Mouse (Mus musculus): ENCODE data around the gene Vmn2r42. TPM values are rescaled to one million over a fixed set of nuclear protein-coding genes. Genes with fewer than 3 reads are reported as not detected.
"Not testable (repeated sequence)": the region's sequence is repeated elsewhere in the genome, so short reads cannot be mapped to it uniquely, and the experiment has no call there.

Vmn2r42 gene
- not detected in 2 replicates for polyA plus RNA-seq (2012; rRNA removed)

DNA sequence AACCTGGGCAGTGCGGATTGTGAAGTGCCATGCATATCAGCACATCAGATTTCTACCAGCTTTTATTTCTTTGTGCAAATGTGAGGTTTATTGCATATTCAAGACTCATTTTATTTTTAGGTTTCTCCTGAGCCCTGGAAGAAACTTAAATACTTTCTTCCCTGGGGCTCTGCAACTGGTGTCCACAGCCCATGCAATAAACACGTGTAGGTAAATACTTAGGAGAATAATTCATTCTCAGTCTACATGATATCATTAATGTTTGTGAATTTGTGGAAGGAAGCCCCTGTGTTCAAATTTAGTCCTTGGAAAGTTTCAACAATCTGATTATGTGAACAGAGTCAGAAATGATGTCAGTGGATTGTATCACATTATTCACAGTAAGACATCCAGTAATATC lies at the start of gene Vmn2r42:
Gene Vmn2r42 (minus strand): TSS at position 101 of the 400 bp plus-strand sequence.
- not testable (repeated sequence) for DNase-seq (ENCODE audit: low read depth)

DNA sequence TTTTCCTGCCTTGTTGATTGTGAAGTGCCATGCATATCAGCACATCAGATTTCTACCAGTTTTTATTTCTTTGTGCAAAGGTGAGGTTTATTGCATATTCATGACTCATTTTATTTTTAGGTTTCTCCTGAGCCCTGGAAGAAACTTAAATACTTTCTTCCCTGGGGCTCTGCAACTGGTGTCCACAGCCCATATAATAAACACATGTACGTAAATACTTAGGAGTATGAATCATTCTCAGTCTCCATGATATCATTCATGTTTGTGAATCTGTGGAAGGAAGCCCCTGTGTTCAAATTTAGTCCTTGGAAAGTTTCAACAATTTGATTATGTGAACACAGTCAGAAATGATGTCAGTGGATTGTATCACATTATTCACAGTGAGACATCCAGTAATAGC lies 38.6 kb downstream of the Vmn2r42 start, which contains the start of gene Vmn2r41:
Gene Vmn2r41 (minus strand): TSS at position 101 of the 400 bp plus-strand sequence.
- not testable (repeated sequence) for DNase-seq (ENCODE audit: low read depth)

Other genes with a start within 250 kb of the Vmn2r42 start
- not detected in 2 replicates for gene Vmn2r41, start 38.7 kb downstream of the Vmn2r42 start, polyA plus RNA-seq (2012; rRNA removed)
- gene Vmn2r43, start 60.3 kb upstream of the Vmn2r42 start, polyA plus RNA-seq (2012; rRNA removed), result not detected in 2 replicates
- gene Vmn2r44, start 183.0 kb upstream of the Vmn2r42 start, polyA plus RNA-seq (2012; rRNA removed), result not detected in 2 replicates